Mouse (Mus musculus) duodenum, adult 2 months (tissue): ENCODE results near the gene Olfr750. TPM values are rescaled to one million over a fixed set of nuclear protein-coding genes. Genes with fewer than 3 reads are reported as not detected.

Source experiments
- polyA plus RNA-seq: library from polyadenylated mRNA; depleted of rRNA; stranded (reverse); fragments of >200 nt; gene quantifications from 2 replicates; pipeline ENCODE4 v1.2.3, GENCODE M21; 2012; ENCODE audit warnings: low replicate concordance; rRNA removed

Olfr750 gene
- polyA plus RNA-seq: 0.09 TPM in 1 of 2 replicates, not detected in the other

GRCm38 (mm10) chr14:51074335-51074734 lies at the start of gene Olfr750:
Gene Olfr750 (minus strand): TSS chr14:51074435.

GRCm38 (mm10) chr14:51113916-51114560 lies 39.8 kb upstream of the Olfr750 start, which contains the start of gene Eddm3b:
Gene Eddm3b (plus strand): TSS chr14:51114426.

GRCm38 (mm10) chr14:51090921-51091900 lies 17.0 kb upstream of the Olfr750 start, which contains the start of the genes Rnase4 and Ang:
Gene Rnase4 (plus strand): TSS chr14:51091077.
Gene Ang (plus strand): TSS chr14:51091150.

GRCm38 (mm10) chr14:51057401-51057831 lies 16.8 kb downstream of the Olfr750 start, which contains the start of gene Rnase12:
Gene Rnase12 (minus strand): TSS chr14:51057661.

GRCm38 (mm10) chr14:51050063-51050462 lies 24.2 kb downstream of the Olfr750 start, which contains the start of gene Rnase11:
Gene Rnase11 (minus strand): TSS chr14:51050163.

GRCm38 (mm10) chr14:51041769-51042168 lies 32.5 kb downstream of the Olfr750 start, which contains the start of gene Rnase9:
Gene Rnase9 (minus strand): TSS chr14:51041869.

Other genes with a start within 250 kb of the Olfr750 start
- gene Tep1, start 203.9 kb downstream of the Olfr750 start, polyA plus RNA-seq: 47.0 and 78.2 TPM in 2 replicates
- gene Klhl33, start 176.9 kb downstream of the Olfr750 start, polyA plus RNA-seq: 1.1 and 1.4 TPM in 2 replicates
- gene Osgep, start 149.5 kb downstream of the Olfr750 start, polyA plus RNA-seq: 59.8 and 114 TPM in 2 replicates
- 9.8 and 11.7 TPM in 2 replicates for gene Apex1, start 149.5 kb downstream of the Olfr750 start, polyA plus RNA-seq
- 51.5 and 99.7 TPM in 2 replicates for gene Pip4p1, start 143.6 kb downstream of the Olfr750 start, polyA plus RNA-seq
- 36.3 and 64.3 TPM in 2 replicates for gene Pnp, start 143.4 kb downstream of the Olfr750 start, polyA plus RNA-seq
- gene Gm49342, start 129.9 kb downstream of the Olfr750 start, polyA plus RNA-seq: 8.9 TPM in 1 of 2 replicates, not detected in the other
- 22.4 and 57.7 TPM in 2 replicates for gene Pnp2, start 118.4 kb downstream of the Olfr750 start, polyA plus RNA-seq
- not detected in 2 replicates for gene Rnase10, start 66.7 kb downstream of the Olfr750 start, polyA plus RNA-seq
- not detected in 2 replicates for gene Rnase9, start 32.6 kb downstream of the Olfr750 start, polyA plus RNA-seq
- gene Rnase11, start 24.3 kb downstream of the Olfr750 start, polyA plus RNA-seq: not detected in 2 replicates
- 0.21 TPM in 1 of 2 replicates, not detected in the other for gene Rnase12, start 16.8 kb downstream of the Olfr750 start, polyA plus RNA-seq
- 73.0 and 83.3 TPM in 2 replicates for gene Rnase4, start 16.6 kb upstream of the Olfr750 start, polyA plus RNA-seq
- 18.9 and 27.3 TPM in 2 replicates for gene Ang, start 16.7 kb upstream of the Olfr750 start, polyA plus RNA-seq
- gene Eddm3b, start 40.0 kb upstream of the Olfr750 start, polyA plus RNA-seq: not detected in 2 replicates
- gene Rnase6, start 49.5 kb upstream of the Olfr750 start, polyA plus RNA-seq: 4.8 and 5.2 TPM in 2 replicates
- 35.3 and 1,063 TPM in 2 replicates for gene Rnase1, start 72.3 kb upstream of the Olfr750 start, polyA plus RNA-seq
- gene Rnase2b, start 87.8 kb upstream of the Olfr750 start, polyA plus RNA-seq: not detected in 2 replicates
- not detected in 2 replicates for gene Ang2, start 124.7 kb upstream of the Olfr750 start, polyA plus RNA-seq
- not detected in 2 replicates for gene Ear14, start 129.0 kb upstream of the Olfr750 start, polyA plus RNA-seq
- gene Rnase2a, start 181.7 kb upstream of the Olfr750 start, polyA plus RNA-seq: 0.46 TPM in 1 of 2 replicates, not detected in the other